Mouse (Mus musculus) ES-Bruce4 (cell line): ENCODE results near the gene Lime1. TPM values are rescaled to one million over a fixed set of nuclear protein-coding genes. Genes with fewer than 3 reads are reported as not detected.

Source experiments
- H3K27ac ChIP-seq: 2 replicates; pipeline ENCODE4 v1.5.1; 2012; ENCODE audit warnings: low read length, inconsistent platforms; ENCODE audit not compliant: insufficient read depth
- H3K27me3 ChIP-seq: 2 replicates; pipeline ENCODE4 v1.6.1; 2012; ENCODE audit warnings: mild to moderate bottlenecking, low read length, inconsistent platforms; ENCODE audit not compliant: control insufficient read depth, poor library complexity, insufficient read depth, severe bottlenecking
- H3K36me3 ChIP-seq: 2 replicates; pipeline ENCODE4 v1.6.1; 2012; ENCODE audit warnings: inconsistent platforms, mild to moderate bottlenecking, low read length, moderate library complexity; ENCODE audit not compliant: control insufficient read depth, poor library complexity, insufficient read depth, severe bottlenecking
- H3K4me1 ChIP-seq: one replicate; pipeline ENCODE4 v1.8.1; 2011; ENCODE audit warnings: low read length; ENCODE audit not compliant: control insufficient read depth, insufficient read depth
- H3K4me3 ChIP-seq: 2 replicates; pipeline ENCODE4 v1.5.1; 2011; ENCODE audit warnings: low read depth, mild to moderate bottlenecking, low read length
- H3K9ac ChIP-seq: 2 replicates; pipeline ENCODE4 v1.6.1; 2012; ENCODE audit warnings: low read depth, mild to moderate bottlenecking, inconsistent platforms; ENCODE audit not compliant: poor library complexity, severe bottlenecking
- H3K9me3 ChIP-seq: replicated peaks from 2 replicates; pipeline ENCODE4 v1.6.1; 2012; ENCODE audit warnings: mild to moderate bottlenecking, low read length, inconsistent platforms; ENCODE audit not compliant: control insufficient read depth, poor library complexity, insufficient read depth, severe bottlenecking
- CTCF ChIP-seq: IDR thresholded peaks from one replicate; pipeline ENCODE4 v1.8.1; 2011; ENCODE audit warnings: low read depth, low read length
- EP300 ChIP-seq: IDR thresholded peaks from 2 replicates; pipeline ENCODE4 v1.6.1; 2011; ENCODE audit warnings: low read depth, low read length; ENCODE audit not compliant: insufficient read depth
- POLR2A ChIP-seq: IDR thresholded peaks from one replicate; pipeline ENCODE4 v1.8.1; 2011; ENCODE audit warnings: low read length; ENCODE audit not compliant: insufficient read depth
- polyA plus RNA-seq: library from polyadenylated mRNA; stranded (reverse); fragments of >200 nt; gene quantifications from 2 replicates; pipeline ENCODE4 v1.2.4, GENCODE M21; 2011; ENCODE audit warnings: low read depth; ENCODE audit not compliant: missing spikeins, insufficient read depth, insufficient read length

Gene Lime1
- polyA plus RNA-seq, 1 experiment: 3.9 TPM

DNA sequence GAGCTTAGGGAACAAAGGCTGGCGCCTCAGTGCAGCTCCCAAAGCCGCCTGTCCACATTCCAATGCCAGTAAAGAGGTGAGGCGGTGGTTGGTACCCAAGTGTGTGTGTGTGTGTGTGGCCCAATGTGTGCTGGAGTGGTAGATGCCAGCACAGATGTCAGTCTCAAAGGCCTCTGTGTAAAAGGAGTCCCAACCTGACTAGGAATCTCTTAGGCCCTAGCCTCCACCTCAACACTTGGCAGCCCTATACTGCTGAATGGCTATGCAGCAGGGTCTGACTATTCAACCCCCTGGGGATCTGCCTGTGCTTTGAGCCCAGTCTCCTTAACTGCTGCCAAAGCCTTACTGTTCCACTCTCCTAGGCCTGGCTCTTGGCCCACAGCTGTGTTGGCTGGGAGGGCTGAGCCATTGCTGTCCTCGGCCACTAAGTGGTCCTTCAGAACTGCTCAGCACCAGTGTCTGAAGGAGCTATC is 5.1 kb downstream of the Lime1 start:
- H3K4me3 ChIP-seq: no peak overlapping the region
- H3K9ac ChIP-seq: no peak overlapping the region
- no peaks in the 10 kb centered on the region for H3K27me3 ChIP-seq
- H3K27ac ChIP-seq: no peak overlapping the region
- TF ChIP-seq POLR2A (no peak), CTCF (no peak), EP300 (no peak)
- no peaks in the 10 kb centered on the region; the same call in 1 of the 2 replicates for H3K36me3 ChIP-seq
- H3K9me3 ChIP-seq: no peaks in the 10 kb centered on the region
- H3K4me1 ChIP-seq: no peaks in the 10 kb centered on the region

DNA sequence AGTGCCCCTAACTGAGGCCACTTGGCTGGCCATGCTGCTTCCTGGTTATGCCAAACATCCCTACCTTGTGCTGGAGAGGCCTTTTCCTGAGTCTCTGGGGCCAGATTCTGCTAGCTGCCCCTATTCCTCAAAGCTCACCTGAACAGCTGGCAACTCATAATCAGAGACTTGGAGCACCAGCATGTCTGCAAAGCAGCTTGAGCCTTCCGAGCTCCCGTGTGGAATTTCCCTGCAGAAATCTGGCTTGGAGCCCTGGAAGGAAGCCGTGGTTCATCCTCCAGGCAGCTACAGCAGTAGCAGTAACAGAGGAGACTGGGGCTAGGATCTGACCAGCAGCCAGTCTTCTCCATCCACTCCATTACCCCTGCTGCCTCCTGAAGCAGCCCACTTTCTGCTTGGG is 6.0 kb downstream of the Lime1 start:
- Histone ChIP-seq H3K9ac (no peak overlapping the region), H3K9me3 (no peaks in the 10 kb centered on the region), H3K36me3 (no peaks in the 10 kb centered on the region; the same call in 1 of the 2 replicates), H3K4me3 (no peak overlapping the region), H3K27ac (no peak overlapping the region), H3K27me3 (no peaks in the 10 kb centered on the region), H3K4me1 (no peaks in the 10 kb centered on the region)
- TF ChIP-seq POLR2A (no peak), CTCF (no peak), EP300 (no peak)

DNA sequence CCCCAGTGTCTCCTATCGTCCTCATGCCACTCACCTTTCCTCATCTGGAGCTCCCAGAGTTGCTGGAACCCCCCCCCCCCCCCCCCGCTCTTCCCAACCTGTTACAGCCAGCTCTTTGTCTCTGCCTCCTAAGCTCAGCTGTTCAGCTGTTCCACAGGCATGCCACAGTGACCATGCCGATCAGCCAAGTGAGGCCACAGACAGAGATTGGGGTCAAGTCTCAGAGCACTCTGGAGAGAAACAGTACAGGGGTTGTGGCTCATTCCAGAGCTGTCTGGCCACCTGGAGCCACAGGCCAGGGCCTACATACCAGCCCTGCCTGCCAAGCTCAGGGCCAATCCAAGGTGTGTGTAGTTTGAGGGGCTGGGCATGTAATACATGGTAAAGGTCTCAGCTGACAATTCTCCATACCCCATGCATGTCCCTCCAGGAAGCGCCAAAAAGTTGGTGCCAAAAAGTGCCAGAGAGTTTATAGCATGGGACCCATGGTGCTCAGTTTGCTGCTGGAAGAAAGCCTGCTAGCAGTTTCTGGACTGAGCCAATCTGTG is 6.9 kb downstream of the Lime1 start:
- H3K27ac ChIP-seq: no peak overlapping the region
- H3K4me3 ChIP-seq: no peak overlapping the region
- no peaks in the 10 kb centered on the region for H3K9me3 ChIP-seq
- TF ChIP-seq EP300: no peak
- TF ChIP-seq CTCF: no peak
- TF ChIP-seq POLR2A: no peak
- H3K4me1 ChIP-seq: no peaks in the 10 kb centered on the region
- no peaks in the 10 kb centered on the region; the same call in 1 of the 2 replicates for H3K36me3 ChIP-seq
- no peaks in the 10 kb centered on the region for H3K27me3 ChIP-seq
- no peak overlapping the region for H3K9ac ChIP-seq

DNA sequence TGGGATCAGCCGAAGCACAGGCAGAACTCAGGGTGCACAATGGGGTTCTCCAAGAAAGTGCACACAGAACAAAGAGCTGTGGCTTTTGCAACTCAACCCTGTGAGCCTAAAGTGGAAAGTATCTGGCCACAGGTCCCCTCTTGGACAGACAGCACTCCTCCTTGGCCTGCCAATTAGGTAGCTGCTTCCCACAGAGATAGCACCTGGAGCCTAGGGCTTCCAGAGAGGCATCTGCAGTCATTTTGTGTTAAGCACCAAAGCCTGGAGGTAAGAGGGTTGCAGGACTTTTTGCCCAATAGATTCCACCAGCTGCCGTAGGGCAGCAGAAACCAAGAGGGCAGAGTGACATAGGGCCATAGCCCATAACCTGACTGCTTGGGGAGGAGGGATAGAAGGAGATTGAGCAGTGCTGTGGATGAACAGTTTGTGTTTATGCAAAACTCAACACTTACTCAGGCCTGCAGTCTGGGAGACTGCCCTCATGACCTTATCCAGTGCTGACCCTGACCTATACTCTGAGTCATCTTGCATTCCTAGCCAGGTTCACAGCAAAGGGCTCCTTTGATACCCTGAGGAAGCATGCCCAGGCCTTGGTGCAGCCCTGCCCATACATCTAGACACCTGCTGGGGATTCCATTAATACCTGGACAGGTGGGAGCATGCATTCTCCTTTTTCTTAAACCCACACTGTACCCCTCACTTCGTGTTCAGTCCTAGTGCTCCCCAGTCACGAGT is 10.4 kb downstream of the Lime1 start:
- no peaks in the 10 kb centered on the region for H3K27me3 ChIP-seq
- H3K9ac ChIP-seq: no peak overlapping the region
- no peaks in the 10 kb centered on the region for H3K9me3 ChIP-seq
- no peak overlapping the region for H3K27ac ChIP-seq
- H3K36me3 ChIP-seq: no peaks in the 10 kb centered on the region
- TF ChIP-seq POLR2A: no peak
- no peak for TF ChIP-seq EP300
- TF ChIP-seq CTCF: no peak
- no peaks in the 10 kb centered on the region for H3K4me1 ChIP-seq
- H3K4me3 ChIP-seq: no peak overlapping the region

DNA sequence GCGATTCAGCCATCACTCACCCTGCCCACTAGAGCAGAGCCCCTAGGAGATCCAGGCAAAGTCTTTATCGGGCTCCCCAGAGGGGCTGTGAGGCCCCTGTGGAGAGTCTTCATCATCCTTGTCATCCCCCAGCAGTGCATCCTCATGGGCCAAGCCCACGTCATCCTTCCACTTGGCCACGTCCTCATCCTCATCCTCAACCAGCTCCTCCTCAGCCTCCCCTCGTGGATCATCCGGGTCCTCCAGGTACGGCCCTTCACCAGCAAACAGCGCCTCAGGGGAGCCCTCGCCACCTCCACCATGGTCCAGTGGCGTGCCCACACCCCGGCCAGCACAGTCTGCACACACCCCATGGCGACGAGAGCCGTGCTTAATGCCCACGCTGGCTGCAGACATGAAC is 11.1 kb downstream of the Lime1 start:
- Histone ChIP-seq H3K4me1 (no peaks in the 10 kb centered on the region), H3K27ac (no peak overlapping the region), H3K4me3 (no peak overlapping the region), H3K9ac (no peak overlapping the region), H3K9me3 (no peaks in the 10 kb centered on the region), H3K27me3 (no peaks in the 10 kb centered on the region), H3K36me3 (no peaks in the 10 kb centered on the region)
- no peak for TF ChIP-seq POLR2A

DNA sequence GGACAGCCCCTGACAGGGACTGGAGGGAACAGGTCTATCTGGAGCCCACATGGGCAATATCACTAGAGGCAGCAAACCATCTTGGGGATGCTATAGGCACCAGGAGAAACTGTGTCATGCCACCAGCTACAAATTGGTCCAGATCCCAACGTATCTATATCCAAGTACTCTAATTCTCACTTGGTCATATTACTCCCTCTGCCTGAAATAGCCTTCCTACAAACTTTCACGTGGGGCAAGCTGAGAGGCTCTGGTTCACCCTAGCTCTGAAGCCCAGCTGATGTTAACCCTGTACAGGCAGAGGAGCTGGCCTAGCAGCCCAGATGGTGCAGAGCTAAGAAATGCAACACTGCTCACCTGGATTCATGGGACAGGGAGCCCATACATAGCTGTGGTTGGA is 11.7 kb downstream of the Lime1 start:
- no peak overlapping the region for H3K4me3 ChIP-seq
- no peaks in the 10 kb centered on the region for H3K36me3 ChIP-seq
- H3K27ac ChIP-seq: no peak overlapping the region
- no peak overlapping the region for H3K9ac ChIP-seq
- no peaks in the 10 kb centered on the region for H3K4me1 ChIP-seq
- no peaks in the 10 kb centered on the region for H3K27me3 ChIP-seq
- TF ChIP-seq EP300 (no peak), CTCF (no peak), POLR2A (no peak)
- H3K9me3 ChIP-seq: no peaks in the 10 kb centered on the region
